Mouse (Mus musculus): ENCODE results near the gene Car8. TPM values are rescaled to one million over a fixed set of nuclear protein-coding genes. Genes with fewer than 3 reads are reported as not detected.

The Car8 gene
- polyA plus RNA-seq (2012): 0.01 and 0.02 TPM in 2 replicates

DNA sequence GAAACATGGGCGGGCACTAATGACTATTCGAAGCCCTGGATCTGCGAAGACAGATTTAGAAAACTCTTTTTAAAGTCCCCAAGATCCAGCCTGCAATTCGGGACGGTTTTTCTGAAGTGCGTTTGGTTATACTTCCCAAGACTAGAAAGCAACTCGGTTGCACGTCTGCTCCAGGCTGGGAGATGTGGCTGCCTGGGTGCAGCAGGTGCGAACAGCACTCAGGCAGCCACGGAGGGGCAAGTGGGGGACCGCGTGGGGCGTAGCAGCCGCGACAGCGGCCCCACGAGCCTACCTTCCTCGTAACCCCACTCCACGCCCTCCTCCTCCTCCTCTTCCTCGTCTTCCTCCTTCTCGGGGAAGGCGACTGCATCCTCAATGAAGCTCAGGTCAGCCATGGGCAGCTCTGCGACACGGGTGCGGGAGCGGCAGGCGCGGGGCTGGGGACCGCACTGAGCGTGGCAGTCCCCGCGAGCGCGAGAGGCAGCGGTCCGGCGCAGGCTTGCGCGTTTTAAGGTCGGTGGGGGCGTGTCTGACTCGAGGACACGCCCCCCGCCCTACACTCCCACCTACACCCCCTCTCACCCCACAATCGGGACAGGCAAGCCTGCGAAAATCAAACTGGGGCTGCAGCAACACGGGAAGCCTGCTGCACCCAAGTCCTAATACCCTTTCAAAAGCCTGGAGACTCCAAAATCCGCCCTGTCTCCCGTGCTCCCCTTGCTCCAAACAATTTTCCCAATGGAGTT is at the start of gene Car8:
Car8 (minus strand) TSS at position 482 of the 746 bp plus-strand sequence.

Measured in megakaryocyte-erythroid progenitor cell, adult 5 weeks (primary cell).